Mouse (Mus musculus) lung, postnatal 0 days (tissue): Measurements from ENCODE around the gene H1f0. TPM values are rescaled to one million over a fixed set of nuclear protein-coding genes. Genes with fewer than 3 reads are reported as not detected.
"Not testable (repeated sequence)": the region's sequence is repeated elsewhere in the genome, so short reads cannot be mapped to it uniquely, and the experiment has no call there.

Source experiments
- ATAC-seq: fragments of 200-750 bp; cut with Nextera tagmentation; 2 replicates; pipeline ENCODE4 v1.8.0; 2017; ENCODE audit warnings: moderate library complexity
- DNase-seq: peaks from one replicate; pipeline ENCODE4 v3.0.0-alpha.2; 2016; ENCODE audit warnings: low spot score
- H3K27ac ChIP-seq: fragments of 300-500 bp; sonication (generic); 2 replicates; pipeline ENCODE4 v1.5.1; 2014; ENCODE audit warnings: antibody characterized with exemption, mild to moderate bottlenecking, low read length, mixed read lengths
- H3K27me3 ChIP-seq: fragments of 300-500 bp; sonication (generic); replicated peaks from 2 replicates; pipeline ENCODE4 v1.6.1; 2014; ENCODE audit warnings: low read length, mixed read lengths; ENCODE audit not compliant: insufficient read depth
- H3K36me3 ChIP-seq: fragments of 300-500 bp; sonication (generic); 2 replicates; pipeline ENCODE4 v1.6.1; 2014; ENCODE audit warnings: low read length, mixed read lengths; ENCODE audit not compliant: insufficient read depth
- H3K4me1 ChIP-seq: fragments of 300-500 bp; sonication (generic); 2 replicates; pipeline ENCODE4 v1.6.1; 2014; ENCODE audit warnings: antibody characterized with exemption, low read depth, low read length, mixed read lengths; ENCODE audit not compliant: insufficient read depth
- H3K4me2 ChIP-seq: fragments of 300-500 bp; sonication (generic); replicated peaks from 2 replicates; pipeline ENCODE4 v1.6.1; 2014; ENCODE audit warnings: low read depth, mild to moderate bottlenecking, low read length, moderate library complexity, mixed read lengths
- H3K4me3 ChIP-seq: fragments of 300-500 bp; sonication (generic); 2 replicates; pipeline ENCODE4 v1.5.1; 2014; ENCODE audit warnings: low read depth, low read length
- H3K9ac ChIP-seq: fragments of 300-500 bp; sonication (generic); replicated peaks from 2 replicates; pipeline ENCODE4 v1.6.1; 2014; ENCODE audit warnings: low read depth, mild to moderate bottlenecking
- H3K9me3 ChIP-seq: fragments of 300-500 bp; sonication (generic); 2 replicates; pipeline ENCODE4 v1.6.1; 2016; ENCODE audit warnings: low read length, mixed read lengths
- CTCF ChIP-seq: IDR thresholded peaks from 2 replicates; pipeline ENCODE4 v1.5.1; 2016; ENCODE audit warnings: antibody characterized with exemption, mild to moderate bottlenecking
- EP300 ChIP-seq: IDR thresholded peaks from 2 replicates; pipeline ENCODE4 v1.6.1; 2016; ENCODE audit warnings: antibody characterized with exemption, mild to moderate bottlenecking, control low read depth
- WGBS: fragments of 180-500 bp; shearing (Covaris S2); extraction: QIAGEN DNeasy Blood & Tissue Kit; methylation state at CpG from one replicate; pipeline ENCODE4 v1.1.7; 2014; 5-methylcytosine and 5-hydroxymethylcytosine counted together
- polyA plus RNA-seq: library from polyadenylated mRNA; unstranded; fragments of >200 nt; fragmentation: Nextera tagmentation; extraction: Ambion mirVana; gene quantifications from 2 replicates; pipeline ENCODE4 v1.2.1, GENCODE M21; 2015

H1f0 gene
- polyA plus RNA-seq, 1 experiment from 2014 or later: 263 TPM

- peak overlapping the region; percentile 100 for H3K9ac ChIP-seq
- no peaks in the 10 kb centered on the region for H3K36me3 ChIP-seq
- TF ChIP-seq EP300: no peak
- no peak for TF ChIP-seq CTCF
- peak overlapping the region; percentile 98 for H3K27ac ChIP-seq
- peak overlapping the region; percentile 79 for H3K4me3 ChIP-seq
- ATAC-seq (no peak), DNase-seq (peak; percentile 56)
- H3K27me3 ChIP-seq: no peaks in the 10 kb centered on the region
- H3K4me1 ChIP-seq: peaks cover 11% of the 10 kb centered on the region; the same call in 1 of the 2 replicates
- H3K4me2 ChIP-seq: peak overlapping the region; percentile 97
- H3K9me3 ChIP-seq: no peaks in the 10 kb centered on the region
- WGBS: 3% methylated on average over 11 of the region's 11 CpGs
These were observed 1.4 kb downstream of the H1f0 start for GRCm38 (mm10) chr15:79029519-79030241.

- DNase-seq: peak; percentile 98
- no peaks in the 10 kb centered on the region for H3K9me3 ChIP-seq
- H3K27ac ChIP-seq: peak overlapping the region; percentile 98
- TF ChIP-seq CTCF (no peak), EP300 (no peak)
- peaks cover 11% of the 10 kb centered on the region; the same call in 1 of the 2 replicates for H3K4me1 ChIP-seq
- H3K27me3 ChIP-seq: no peaks in the 10 kb centered on the region
- peak overlapping the region; percentile 100 for H3K9ac ChIP-seq
- H3K4me3 ChIP-seq: peak overlapping the region; percentile 79
- ATAC-seq: peak; percentile 86
- 3% methylated on average over 52 of the region's 52 CpGs for WGBS
- peak overlapping the region; percentile 97 for H3K4me2 ChIP-seq
- H3K36me3 ChIP-seq: no peaks in the 10 kb centered on the region
These were observed 2.5 kb downstream of the H1f0 start for GRCm38 (mm10) chr15:79030551-79031435.

DNA sequence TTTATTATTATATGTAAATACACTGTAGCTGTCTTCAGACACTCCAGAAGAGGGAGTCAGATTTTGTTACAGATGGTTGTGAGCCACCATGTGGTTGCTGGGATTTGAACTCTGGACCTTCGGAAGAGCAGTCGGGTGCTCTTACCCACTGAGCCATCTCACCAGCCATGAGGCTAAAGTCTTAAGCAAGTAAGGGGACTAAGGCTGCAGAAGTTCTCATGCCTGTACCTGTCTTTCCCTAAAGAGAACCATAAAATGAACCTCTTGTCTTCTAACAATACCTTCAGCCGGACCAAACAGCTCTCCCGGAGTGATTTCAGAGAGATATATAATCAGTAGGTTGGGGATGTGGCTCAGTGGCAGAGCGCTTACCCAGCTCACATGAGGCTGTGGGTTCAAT lies 3.7 kb downstream of the H1f0 start:
- not testable (repeated sequence) for ATAC-seq, H3K27ac ChIP-seq, H3K4me2 ChIP-seq, H3K36me3 ChIP-seq, H3K4me3 ChIP-seq, H3K27me3 ChIP-seq, H3K9me3 ChIP-seq, DNase-seq, H3K9ac ChIP-seq
- 90% methylated on average over 5 of the region's 5 CpGs for WGBS
- peaks cover 11% of the 10 kb centered on the region; the same call in 1 of the 2 replicates for H3K4me1 ChIP-seq

DNA sequence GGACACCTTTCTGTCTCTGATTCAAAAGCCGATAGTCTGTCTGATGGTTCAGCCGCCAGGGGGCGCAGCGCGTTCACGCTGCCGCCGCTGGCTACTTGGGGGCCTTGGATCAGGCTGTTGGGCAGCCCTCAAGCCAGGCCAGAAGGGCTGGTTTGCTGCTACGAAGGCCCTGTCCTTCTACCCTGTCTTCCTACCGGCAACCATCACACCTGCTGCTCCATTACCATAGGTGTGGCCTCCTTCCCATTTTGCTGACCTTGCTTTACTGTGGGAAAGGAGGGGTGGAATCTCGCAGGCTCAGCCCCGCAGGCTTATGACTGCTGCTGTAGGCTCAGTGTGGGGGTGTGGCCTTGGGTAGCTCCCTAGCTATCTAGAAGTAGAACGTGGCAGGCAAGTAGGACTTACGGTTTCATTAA lies 9.7 kb downstream of the H1f0 start:
- Histone ChIP-seq H3K9me3 (no peaks in the 10 kb centered on the region), H3K4me3 (no peak overlapping the region), H3K27me3 (peaks cover 19% of the 10 kb centered on the region), H3K4me1 (peaks cover 5% of the 10 kb centered on the region; the same call in 1 of the 2 replicates), H3K9ac (no peak overlapping the region), H3K36me3 (no peaks in the 10 kb centered on the region), H3K27ac (no peak overlapping the region), H3K4me2 (peak overlapping the region; percentile 29; the same call in 1 of the 2 replicates)
- peak; percentile 29; the same call in 1 of the 2 replicates for ATAC-seq
- WGBS: 11% methylated on average over 14 of the region's 14 CpGs
- TF ChIP-seq EP300 (no peak), CTCF (peak; percentile 90)
- peak; percentile 70 for DNase-seq

DNA sequence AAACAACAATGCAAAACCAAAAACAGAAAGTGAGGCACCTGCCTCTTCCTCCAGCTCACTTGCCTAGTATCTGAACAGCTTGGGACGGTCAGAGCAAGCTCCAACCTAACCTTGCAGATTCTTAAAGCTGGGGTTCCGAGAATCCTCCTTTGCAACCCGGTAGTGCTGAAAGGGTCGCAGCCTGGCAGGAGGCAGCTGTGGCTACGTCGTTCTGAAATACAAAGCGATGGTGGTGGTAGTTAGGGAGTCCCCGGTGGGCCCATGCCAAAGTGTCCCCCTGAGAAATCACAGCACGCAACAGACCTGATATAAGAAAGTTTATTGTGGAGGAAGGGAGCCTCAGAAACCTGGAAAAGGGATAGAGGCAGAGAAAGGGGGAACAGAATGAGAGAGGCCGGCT lies 10.1 kb downstream of the H1f0 start:
- no peak overlapping the region for H3K9ac ChIP-seq
- H3K4me2 ChIP-seq: no peak overlapping the region
- 76% methylated on average over 10 of the region's 10 CpGs for WGBS
- no peak for DNase-seq
- peaks cover 23% of the 10 kb centered on the region for H3K27me3 ChIP-seq
- TF ChIP-seq CTCF (no peak), EP300 (no peak)
- H3K27ac ChIP-seq: no peak overlapping the region
- ATAC-seq: no peak
- no peak overlapping the region for H3K4me3 ChIP-seq
- H3K9me3 ChIP-seq: no peaks in the 10 kb centered on the region
- peaks cover 5% of the 10 kb centered on the region; the same call in 1 of the 2 replicates for H3K4me1 ChIP-seq
- H3K36me3 ChIP-seq: no peaks in the 10 kb centered on the region

GRCm38 (mm10) chr15:79038853-79039252 lies 10.6 kb downstream of the H1f0 start:
- Histone ChIP-seq H3K4me3 (no peak overlapping the region), H3K27ac (no peak overlapping the region), H3K4me2 (no peak overlapping the region), H3K27me3 (peaks cover 29% of the 10 kb centered on the region), H3K9me3 (no peaks in the 10 kb centered on the region), H3K9ac (no peak overlapping the region), H3K36me3 (no peaks in the 10 kb centered on the region), H3K4me1 (peaks cover 5% of the 10 kb centered on the region; the same call in 1 of the 2 replicates)
- TF ChIP-seq EP300 (no peak), CTCF (peak; percentile 99)
- 11% methylated on average over 7 of the region's 7 CpGs for WGBS
- DNase-seq (peak; percentile 95), ATAC-seq (peak; percentile 90)
